Mouse (Mus musculus): Measurements from ENCODE around the gene Lcn10.

- TF ChIP-seq CTCF (IDR thresholded peaks at IDR 0.05; ENCODE audit: insufficient read depth, low read length) (no peak), POLR2A (IDR thresholded peaks at IDR 0.05; ENCODE audit: borderline replicate concordance, extremely low read depth, low read depth, low read length) (no peak)
Observed at GRCm38 (mm10) chr2:25652902-25653301, 29.6 kb upstream of the Lcn10 start, which contains the start of gene Lcn8.
